Comparison of ENCODE assay signal across 15 mouse cellular contexts in the genomic region with DNA sequence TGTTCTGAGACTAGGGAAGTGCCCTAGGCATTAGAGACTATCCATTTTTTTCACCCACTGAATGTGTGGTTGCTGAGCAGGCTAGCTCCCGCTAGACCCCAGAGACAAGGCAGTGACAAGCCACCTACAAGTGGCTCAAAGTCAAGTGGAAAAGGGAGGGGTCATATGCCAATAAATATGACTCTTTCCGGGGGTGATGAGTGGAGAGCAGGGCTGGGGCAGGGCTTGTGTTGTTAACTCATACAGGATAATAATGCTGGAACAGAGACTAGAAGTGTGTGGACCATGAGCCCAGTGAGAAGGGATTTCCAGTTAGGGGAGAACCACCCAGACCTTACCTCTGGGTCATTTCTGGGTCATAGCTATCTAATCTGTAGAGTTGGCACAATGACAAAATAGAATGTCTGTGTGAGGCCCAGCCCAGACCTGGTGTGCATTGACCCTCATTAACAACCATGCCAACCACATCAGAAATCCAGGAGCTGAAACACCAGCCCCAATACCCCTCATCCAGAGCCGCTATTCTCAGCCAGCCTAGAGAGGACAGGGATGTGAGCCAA. TPM values are rescaled to one million over a fixed set of nuclear protein-coding genes. Genes with fewer than 3 reads are reported as not detected.
"Had no signal": no experiment of that assay in that cellular context is flagged by ENCODE, and none has a peak within 500 bp of the region (broad histone marks: within the 10 kb centered on the region; RNA-seq: fewer than 3 reads in every experiment).

No protein-coding gene starts in this region.

- H3K4me3 ChIP-seq: layer of hippocampus, adult 2 months; limb, embryonic 15.5 days; neural tube, embryonic 15.5 days had no signal

- H3K4me2 ChIP-seq: limb, embryonic 15.5 days had no signal

- H3K36me3 ChIP-seq: midbrain, embryonic 10.5 days; neural tube, embryonic 15.5 days had no signal

- H3K27me3 ChIP-seq: limb, embryonic 15.5 days; neural tube, embryonic 15.5 days had no signal

- H3K27ac ChIP-seq: neural tube, embryonic 15.5 days had no signal

- H3K9ac ChIP-seq: limb, embryonic 15.5 days; lung, embryonic 14.5 days; neural tube, embryonic 15.5 days had no signal

- DNase-seq: kidney, adult 18-20 months; kidney, postnatal 10 days; kidney, postnatal 4 days; left cerebral cortex, postnatal 4 days; lung, embryonic 14.5 days; lung, postnatal 10 days; lung, postnatal 4 days; midbrain, embryonic 14.5 days; right cerebral cortex, adult 18-20 months; right cerebral cortex, postnatal 25 days; thymus, postnatal 36 days had no signal

- H3K9me3 ChIP-seq: limb, embryonic 15.5 days; midbrain, embryonic 10.5 days; neural tube, embryonic 15.5 days had no signal

RNA-seq across cellular contexts. Expression of a gene that starts 33.6 kb away (rescaled TPM):
- polyA plus RNA-seq: lung, embryonic 14.5 days; midbrain, embryonic 10.5 days; midbrain, embryonic 14.5 days had no signal
